Mouse (Mus musculus) MEL (cell line): ENCODE data around the gene Gucy1b2. TPM values are rescaled to one million over a fixed set of nuclear protein-coding genes. Genes with fewer than 3 reads are reported as not detected.

ENCODE experiments used
- DNase-seq: peaks from one replicate; pipeline ENCODE4 v3.0.0; 2011; ENCODE audit warnings: low read depth, low spot score
- H3K27ac ChIP-seq: 2 replicates; pipeline ENCODE4 v1.5.1; 2012; ENCODE audit warnings: low read depth, mild to moderate bottlenecking, control low read depth, low read length, moderate library complexity; ENCODE audit not compliant: control insufficient read depth
- H3K27me3 ChIP-seq, 2 experiments: fragments of 150-350 bp in 1 of 2; sonication (generic) in 1 of 2; 2 replicates each; pipeline ENCODE4 v1.6.1; 2012; ENCODE audit warnings: low read length in 2 of 2, mild to moderate bottlenecking in 2 of 2, improper control_type of control experiment in 1 of 2, moderate library complexity in 1 of 2; ENCODE audit not compliant: insufficient read depth in 2 of 2, control insufficient read depth in 1 of 2
- H3K36me3 ChIP-seq, 2 experiments: 2 replicates each; pipeline ENCODE4 v1.6.1; 2012 to 2014; ENCODE audit warnings: low read length in 2 of 2, improper control_type of control experiment in 1 of 2, inconsistent platforms in 1 of 2, mild to moderate bottlenecking in 1 of 2; ENCODE audit not compliant: insufficient read depth in 2 of 2, control insufficient read depth in 1 of 2
- H3K4me1 ChIP-seq, 2 experiments: fragments of 150-350 bp in 1 of 2; sonication (generic) in 1 of 2; 2 replicates each; pipeline ENCODE4 v1.6.1; 2012; ENCODE audit warnings: low read length in 2 of 2, improper control_type of control experiment in 1 of 2, mild to moderate bottlenecking in 1 of 2; ENCODE audit not compliant: insufficient read depth in 2 of 2, control insufficient read depth in 1 of 2
- H3K4me3 ChIP-seq, 2 experiments: fragments of 150-350 bp in 1 of 2; sonication (generic) in 1 of 2; 2 replicates each; pipeline ENCODE4 v1.5.1; 2012; ENCODE audit warnings: low read depth in 2 of 2, low read length in 2 of 2, mild to moderate bottlenecking in 2 of 2, moderate library complexity in 2 of 2, control low read depth in 1 of 2, improper control_type of control experiment in 1 of 2; ENCODE audit not compliant: control insufficient read depth in 1 of 2, insufficient read depth in 1 of 2
- H3K79me2 ChIP-seq: 2 replicates; pipeline ENCODE4 v1.6.1; 2012; ENCODE audit warnings: mild to moderate bottlenecking, low read length, moderate library complexity; ENCODE audit not compliant: control insufficient read depth, poor library complexity, insufficient read depth
- H3K9ac ChIP-seq: 2 replicates; pipeline ENCODE4 v1.6.1; 2012; ENCODE audit warnings: low read depth, mild to moderate bottlenecking, control low read depth, low read length, moderate library complexity; ENCODE audit not compliant: control insufficient read depth, poor library complexity, severe bottlenecking
- H3K9me3 ChIP-seq: fragments of 150-350 bp; sonication (generic); replicated peaks from 2 replicates; pipeline ENCODE4 v1.6.1; 2012; ENCODE audit warnings: mild to moderate bottlenecking, low read length, improper control_type of control experiment, moderate library complexity; ENCODE audit not compliant: insufficient read depth
- CHD1 ChIP-seq: IDR thresholded peaks from 2 replicates; pipeline ENCODE4 v1.6.1; 2012; ENCODE audit warnings: low read depth, mild to moderate bottlenecking, inconsistent platforms, low read length, improper control_type of control experiment
- CHD2 ChIP-seq: IDR thresholded peaks from 2 replicates; pipeline ENCODE4 v1.6.1; 2011; ENCODE audit warnings: low read length, improper control_type of control experiment
- CTCF ChIP-seq, 3 experiments: IDR thresholded peaks in 2 of 3; conservative IDR thresholded peaks in 1 of 3; 2 replicates each; pipeline ENCODE4 v1.5.1; 2011 to 2012; ENCODE audit warnings: low read length in 3 of 3, low read depth in 2 of 3, mild to moderate bottlenecking in 2 of 3, improper control_type of control experiment in 1 of 3, inconsistent platforms in 1 of 3, mixed read lengths in 1 of 3, moderate library complexity in 1 of 3; ENCODE audit not compliant: control insufficient read depth in 1 of 3, insufficient read depth in 1 of 3, poor library complexity in 1 of 3, severe bottlenecking in 1 of 3
- E2F4 ChIP-seq: IDR thresholded peaks from 2 replicates; pipeline ENCODE4 v1.6.1; 2011; ENCODE audit warnings: low read depth, low read length, improper control_type of control experiment, borderline replicate concordance
- ELF1 ChIP-seq: IDR thresholded peaks from 2 replicates; pipeline ENCODE4 v1.6.1; 2014; ENCODE audit warnings: low read depth, mild to moderate bottlenecking, inconsistent platforms, low read length, improper control_type of control experiment, moderate library complexity
- EP300 ChIP-seq, 2 experiments: IDR thresholded peaks; 2 replicates each; pipeline ENCODE4 v1.6.1; 2011; ENCODE audit warnings: improper control_type of control experiment in 2 of 2, low read length in 2 of 2, low read depth in 1 of 2, mild to moderate bottlenecking in 1 of 2
- ETS1 ChIP-seq: IDR thresholded peaks from 2 replicates; pipeline ENCODE4 v1.6.1; 2012; ENCODE audit warnings: low read depth, mild to moderate bottlenecking, inconsistent platforms, low read length, improper control_type of control experiment, moderate library complexity
- JUND ChIP-seq: IDR thresholded peaks from 2 replicates; pipeline ENCODE4 v1.6.1; 2011; ENCODE audit warnings: low read depth, mild to moderate bottlenecking, improper control_type of control experiment, low read length
- KAT2A ChIP-seq: conservative IDR thresholded peaks from 2 replicates; pipeline ENCODE4 v1.6.1; 2012; ENCODE audit warnings: low read depth, low read length, improper control_type of control experiment, inconsistent platforms
- MEF2A ChIP-seq: IDR thresholded peaks from 2 replicates; pipeline ENCODE4 v1.6.1; 2014; ENCODE audit warnings: low read depth, mild to moderate bottlenecking, inconsistent platforms, low read length, improper control_type of control experiment; ENCODE audit not compliant: poor library complexity, insufficient replicate concordance, severe bottlenecking; ENCODE audit errors: extremely low read depth
- MXI1 ChIP-seq: IDR thresholded peaks from 2 replicates; pipeline ENCODE4 v1.6.1; 2011; ENCODE audit warnings: mild to moderate bottlenecking, low read depth, low read length, improper control_type of control experiment
- NELFE ChIP-seq: IDR thresholded peaks from 2 replicates; pipeline ENCODE4 v1.6.1; 2011; ENCODE audit warnings: low read depth, low read length, improper control_type of control experiment
- POLR2A ChIP-seq, 2 experiments: IDR thresholded peaks; 2 replicates each; pipeline ENCODE4 v1.6.1; 2011 to 2012; ENCODE audit warnings: low read length in 2 of 2, mild to moderate bottlenecking in 2 of 2, control low read depth in 1 of 2, improper control_type of control experiment in 1 of 2, low read depth in 1 of 2, moderate library complexity in 1 of 2; ENCODE audit not compliant: control insufficient read depth in 1 of 2, insufficient read depth in 1 of 2, poor library complexity in 1 of 2
- RCOR1 ChIP-seq: IDR thresholded peaks from 2 replicates; pipeline ENCODE4 v1.6.1; 2012; ENCODE audit warnings: low read depth, mild to moderate bottlenecking, inconsistent platforms, low read length, improper control_type of control experiment
- SIN3A ChIP-seq: IDR thresholded peaks from 2 replicates; pipeline ENCODE4 v1.6.1; 2012; ENCODE audit warnings: low read length, improper control_type of control experiment, inconsistent platforms
- SMC3 ChIP-seq: IDR thresholded peaks from 2 replicates; pipeline ENCODE4 v1.6.1; 2011; ENCODE audit warnings: low read depth, low read length, improper control_type of control experiment
- UBTF ChIP-seq: IDR thresholded peaks from 2 replicates; pipeline ENCODE4 v1.6.1; 2012; ENCODE audit warnings: low read depth, mild to moderate bottlenecking, inconsistent platforms, low read length, improper control_type of control experiment, moderate library complexity, borderline replicate concordance; ENCODE audit not compliant: insufficient read depth
- USF2 ChIP-seq, 2 experiments: IDR thresholded peaks; 2 replicates each; pipeline ENCODE4 v1.6.1; 2011 to 2012; ENCODE audit warnings: improper control_type of control experiment in 2 of 2, low read length in 2 of 2, borderline replicate concordance in 1 of 2, inconsistent platforms in 1 of 2, low read depth in 1 of 2, mild to moderate bottlenecking in 1 of 2; ENCODE audit not compliant: insufficient read depth in 1 of 2
- ZKSCAN1 ChIP-seq: IDR thresholded peaks from 2 replicates; pipeline ENCODE4 v1.6.1; 2012; ENCODE audit warnings: low read depth, mild to moderate bottlenecking, inconsistent platforms, low read length, improper control_type of control experiment, moderate library complexity
- ZMIZ1 ChIP-seq: IDR thresholded peaks from 2 replicates; pipeline ENCODE4 v1.6.1; 2012; ENCODE audit warnings: low read depth, mild to moderate bottlenecking, inconsistent platforms, low read length, improper control_type of control experiment, moderate library complexity
- ZNF384 ChIP-seq: IDR thresholded peaks from 2 replicates; pipeline ENCODE4 v1.6.1; 2012; ENCODE audit warnings: low read depth, mild to moderate bottlenecking, inconsistent platforms, low read length, improper control_type of control experiment
- polyA plus RNA-seq, 2 experiments: library from polyadenylated mRNA; stranded (reverse) in 1 of 2; unstranded in 1 of 2; fragments of >175 nt in 1 of 2; fragments of >200 nt in 1 of 2; gene quantifications; 2 replicates each; pipeline versions ENCODE4 v1.2.1 to v1.2.4; 2012; ENCODE audit warnings: low replicate concordance in 2 of 2, low read depth in 1 of 2; ENCODE audit not compliant: insufficient read length in 2 of 2, insufficient read depth in 1 of 2, missing spikeins in 1 of 2
- total RNA-seq: library from RNA; depleted of rRNA; stranded (reverse); fragments of 300-350 nt; gene quantifications from 2 replicates; pipeline ENCODE4 v1.2.3, GENCODE M21; 2012

The Gucy1b2 gene
- total and polyA plus RNA-seq, 3 experiments = not detected

DNA sequence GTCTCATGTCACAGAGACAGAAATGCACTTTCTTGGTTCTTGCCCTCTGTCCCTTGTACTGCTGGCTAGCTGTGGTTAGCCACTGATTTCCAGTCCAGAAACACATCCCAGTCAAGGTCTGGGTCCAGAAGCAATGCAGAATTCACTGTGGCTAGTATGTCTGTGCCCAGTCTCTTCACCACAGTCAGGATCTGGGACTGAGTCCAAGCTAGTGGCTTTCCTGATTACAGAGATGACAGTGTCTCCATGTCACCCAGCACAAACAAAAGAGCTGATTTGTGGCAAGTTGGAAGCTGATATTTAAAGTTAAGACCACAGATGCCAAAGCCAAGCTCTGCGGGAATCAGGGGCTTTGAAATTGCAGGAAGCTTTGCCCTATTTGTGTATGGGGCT, 39.4 kb downstream of the Gucy1b2 start:
- Histone ChIP-seq H3K79me2 (no peaks in the 10 kb centered on the region), H3K27me3 (0 out of 4 replicates have a peak, but pooled peaks cover 0 to 1% of the 10 kb centered on the region in 2 experiments), H3K27ac (no peak overlapping the region), H3K36me3 (no peaks in the 10 kb centered on the region), H3K9ac (no peak overlapping the region), H3K9me3 (no peaks in the 10 kb centered on the region), H3K4me3 (no peak overlapping the region), H3K4me1 (no peaks in the 10 kb centered on the region)
- no peak for TF ChIP-seq JUND
- TF ChIP-seq MEF2A = no peak
- no peak for TF ChIP-seq KAT2A
- TF ChIP-seq CHD2 = no peak
- no peak for TF ChIP-seq ETS1
- no peak for TF ChIP-seq POLR2A (IDR thresholded peaks at IDR 0.05; ENCODE audit: control insufficient read depth in 1 of 2, insufficient read depth in 1 of 2, low read depth in 1 of 2, low read length in 2 of 2, poor library complexity in 1 of 2)
- no peak for TF ChIP-seq SMC3
- TF ChIP-seq ELF1 = no peak
- DNase-seq = no peak

GRCm38 (mm10) chr14:62416007-62416741, 39.9 kb downstream of the Gucy1b2 start:
- Histone ChIP-seq H3K27me3 (0 out of 4 replicates have a peak, but pooled peaks cover 0 to 1% of the 10 kb centered on the region in 2 experiments), H3K9ac (no peak overlapping the region), H3K79me2 (no peaks in the 10 kb centered on the region), H3K4me1 (no peaks in the 10 kb centered on the region), H3K4me3 (no peak overlapping the region), H3K9me3 (no peaks in the 10 kb centered on the region), H3K36me3 (no peaks in the 10 kb centered on the region), H3K27ac (no peak overlapping the region)
- no peak for TF ChIP-seq ETS1
- TF ChIP-seq CTCF (IDR thresholded peaks at IDR 0.05 in 2 of 3, conservative IDR thresholded peaks at IDR 0.05 in 1 of 3; ENCODE audit: control insufficient read depth in 1 of 3, insufficient read depth in 1 of 3, low read depth in 2 of 3, low read length in 3 of 3, poor library complexity in 1 of 3, severe bottlenecking in 1 of 3) = no peak
- TF ChIP-seq ZKSCAN1 = no peak
- TF ChIP-seq CHD1 = no peak
- no peak for TF ChIP-seq NELFE
- TF ChIP-seq EP300 (IDR thresholded peaks at IDR 0.05; ENCODE audit: low read depth in 1 of 2, low read length in 2 of 2) = no peak
- no peak for TF ChIP-seq USF2 (IDR thresholded peaks at IDR 0.05; ENCODE audit: borderline replicate concordance in 1 of 2, insufficient read depth in 1 of 2, low read depth in 1 of 2, low read length in 2 of 2)
- no peak for TF ChIP-seq JUND
- TF ChIP-seq MXI1 = no peak
- TF ChIP-seq RCOR1 = no peak
- no peak for TF ChIP-seq E2F4
- TF ChIP-seq ZNF384 = no peak
- TF ChIP-seq UBTF = no peak
- no peak for TF ChIP-seq ZMIZ1
- no peak for TF ChIP-seq SIN3A
- no peak for DNase-seq
